Mouse (Mus musculus) embryonic facial prominence, embryonic 14.5 days (tissue): ENCODE measurements around the gene Xpo1. TPM values are rescaled to one million over a fixed set of nuclear protein-coding genes. Genes with fewer than 3 reads are reported as not detected.

Source experiments
- polyA plus RNA-seq: library from polyadenylated mRNA; unstranded; fragments of >200 nt; fragmentation: Nextera tagmentation; extraction: Ambion mirVana; gene quantifications from 2 replicates; pipeline ENCODE4 v1.2.1, GENCODE M21; 2014

Xpo1 gene
- polyA plus RNA-seq, 1 experiment from 2014 or later: 102 TPM

Other genes starting within 250 kb of the Xpo1 start
- gene Fam161a, start 248.5 kb upstream of the Xpo1 start, polyA plus RNA-seq: 6.7 and 11.8 TPM in 2 replicates
- 40.6 and 43.0 TPM in 2 replicates for gene Usp34, start 50.9 kb downstream of the Xpo1 start, polyA plus RNA-seq
- gene Ahsa2, start 242.0 kb downstream of the Xpo1 start, polyA plus RNA-seq: 81.2 and 97.9 TPM in 2 replicates